Mouse (Mus musculus) layer of hippocampus, adult 2 months (tissue): ENCODE results near the gene Tenm2. TPM values are rescaled to one million over a fixed set of nuclear protein-coding genes. Genes with fewer than 3 reads are reported as not detected.
A peak's percentile ranks its signal among the peaks of the same experiment; 100 is the strongest.

ENCODE experiments used
- DNase-seq, 2 experiments: peaks; one replicate each; pipeline ENCODE4 v3.0.0; 2022; ENCODE audit warnings: low spot score in 2 of 2
- H3K27ac ChIP-seq: fragments of 200-600 bp; 2 replicates; pipeline ENCODE4 v1.8.1; 2022
- H3K4me3 ChIP-seq: fragments of 200-600 bp; 2 replicates; pipeline ENCODE4 v1.8.1; 2022; ENCODE audit warnings: mild to moderate bottlenecking
- CTCF ChIP-seq: fragments of 200-600 bp; conservative IDR thresholded peaks from 2 replicates; pipeline ENCODE4 v1.8.1; 2022; ENCODE audit warnings: antibody characterized with exemption, mild to moderate bottlenecking, moderate library complexity
- long read RNA-seq, 2 experiments: library from polyadenylated mRNA; stranded (forward); transcript quantifications; one replicate each; pipeline ENCODE4 v2.0.0; 2021; ENCODE audit warnings: borderline mapping rate in 2 of 2
- total RNA-seq, 2 experiments: library from RNA; stranded (reverse); gene quantifications; 2 replicates each; pipeline ENCODE4 v1.2.3; 2021

Tenm2 gene
- 100 to 1,000 TPM; 153 to 165 TPM for total RNA-seq
- long read RNA-seq, experiment 1, partial matches to known transcripts, result 11 of 34 reads
- long read RNA-seq, experiment 1, other reads (novel, unspliced or antisense), result 23 of 34 reads
- long read RNA-seq, experiment 2, partial matches to known transcripts, result 7 of 43 reads
- long read RNA-seq, experiment 2, other reads (novel, unspliced or antisense), result 36 of 43 reads

DNA sequence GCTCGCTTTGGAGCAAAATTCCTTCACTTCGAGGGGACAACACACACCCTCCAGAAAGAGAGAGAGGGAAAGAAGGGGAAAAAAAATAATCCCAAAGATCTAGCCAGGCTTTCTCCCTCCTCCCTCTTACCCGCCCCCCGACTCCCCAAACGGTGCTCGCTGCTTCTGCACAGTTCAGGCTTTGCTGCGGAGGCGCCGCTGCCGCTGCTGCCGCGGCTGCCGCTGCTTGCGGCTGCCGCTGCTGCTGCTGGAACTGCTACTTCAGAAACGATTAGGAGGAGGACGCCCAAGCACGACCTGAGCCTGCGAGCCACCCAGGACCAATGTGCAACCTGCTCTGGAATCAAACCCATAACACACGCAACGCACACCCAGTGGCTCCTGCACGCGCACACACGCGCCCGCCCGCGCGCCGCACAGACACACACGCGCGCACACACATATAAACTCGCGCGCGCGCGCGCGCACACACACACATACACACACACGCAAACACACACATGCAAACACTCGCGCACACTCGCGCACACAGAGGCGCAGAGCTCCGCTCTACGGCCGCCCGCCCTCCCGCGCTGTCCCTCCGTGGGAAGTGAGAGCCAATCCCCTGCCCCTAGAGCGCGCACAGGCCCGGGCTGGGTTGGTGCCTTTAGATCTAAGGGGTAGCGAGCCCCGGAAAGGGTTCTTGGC lies at the start of gene Tenm2:
Gene Tenm2, minus strand, starts transcription at position 51 of the 687 bp plus-strand sequence.
- TF ChIP-seq CTCF, result no peak
- DNase-seq, result peak; percentile 60 to 69
- H3K27ac ChIP-seq, result peak within 1 kb of the TSS; percentile 99
- peak within 1 kb of the TSS; percentile 77 for H3K4me3 ChIP-seq

- no peak for TF ChIP-seq CTCF
- Histone ChIP-seq H3K4me3 (no peak overlapping the region), H3K27ac (peak overlapping the region; percentile 29; the same call in 1 of the 2 replicates)
- peak; percentile 19 to 69 for DNase-seq
These were observed 49.4 kb upstream of the Tenm2 start for GRCm38 (mm10) chr11:37285186-37285585.

GRCm38 (mm10) chr11:37248796-37249195 lies 13.0 kb upstream of the Tenm2 start:
- Histone ChIP-seq H3K27ac (no peak overlapping the region), H3K4me3 (no peak overlapping the region)
- no peak for DNase-seq
- no peak for TF ChIP-seq CTCF

GRCm38 (mm10) chr11:37237096-37237725 lies 1.4 kb upstream of the Tenm2 start:
- H3K4me3 ChIP-seq, result peak overlapping the region; percentile 77
- TF ChIP-seq CTCF, result no peak
- peak; percentile 24 to 29 for DNase-seq
- peak overlapping the region; percentile 99 for H3K27ac ChIP-seq

DNA sequence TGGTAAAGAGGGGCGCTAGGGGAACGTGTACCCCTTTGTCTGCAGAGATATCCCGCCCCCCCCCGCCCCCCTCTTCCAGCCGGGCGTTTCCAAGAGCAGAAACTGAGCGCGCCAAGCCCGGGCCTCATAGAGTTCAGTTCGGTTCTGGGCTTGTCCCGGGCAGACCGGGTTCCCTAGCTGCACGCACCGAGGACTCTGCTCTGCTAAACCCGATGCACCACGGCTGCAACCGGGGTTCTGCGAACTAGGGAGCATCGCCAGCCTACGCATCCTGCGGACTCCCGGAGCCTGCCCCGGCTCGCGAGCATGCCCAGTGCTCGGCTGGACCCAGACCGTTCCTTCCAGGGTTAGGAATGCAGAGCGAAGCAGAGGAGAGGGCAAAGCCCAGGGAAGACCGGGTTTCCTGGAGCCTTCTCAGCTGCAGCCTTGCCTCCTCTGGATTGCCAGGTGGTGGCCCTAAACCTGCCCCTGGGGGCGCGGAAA lies 878 bp upstream of the Tenm2 start:
- peak overlapping the region; percentile 99 for H3K27ac ChIP-seq
- no peak for TF ChIP-seq CTCF
- peak overlapping the region; percentile 77 for H3K4me3 ChIP-seq
- peak; percentile 57 to 62 for DNase-seq

GRCm38 (mm10) chr11:37235021-37235795 lies 556 bp downstream of the Tenm2 start:
- Histone ChIP-seq H3K27ac (peak overlapping the region; percentile 99), H3K4me3 (peak overlapping the region; percentile 77)
- TF ChIP-seq CTCF, result no peak
- no peak for DNase-seq

DNA sequence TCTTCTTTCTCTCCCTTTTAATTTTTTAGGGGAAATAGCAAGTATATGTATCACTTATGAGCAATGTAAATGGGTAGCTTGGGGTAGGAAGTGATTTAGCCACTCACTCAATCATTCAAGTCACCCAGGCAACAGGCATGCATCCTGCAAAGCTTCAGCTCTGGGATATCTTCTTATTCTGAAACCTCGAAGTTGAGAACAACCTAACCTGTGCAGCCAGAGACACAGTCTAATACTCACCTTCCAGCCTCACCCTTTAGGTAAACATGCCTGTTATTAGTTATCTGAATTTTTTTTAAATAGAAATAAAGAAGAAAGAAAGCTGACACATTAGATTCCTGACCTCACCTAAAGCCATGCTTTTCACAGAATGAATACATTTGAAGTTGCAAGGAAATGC lies 8.4 kb downstream of the Tenm2 start:
- Histone ChIP-seq H3K27ac (no peak overlapping the region), H3K4me3 (no peak overlapping the region)
- no peak for DNase-seq
- no peak for TF ChIP-seq CTCF

GRCm38 (mm10) chr11:37226943-37227342 lies 8.8 kb downstream of the Tenm2 start:
- Histone ChIP-seq H3K4me3 (no peak overlapping the region), H3K27ac (no peak overlapping the region)
- no peak for TF ChIP-seq CTCF
- no peak for DNase-seq

DNA sequence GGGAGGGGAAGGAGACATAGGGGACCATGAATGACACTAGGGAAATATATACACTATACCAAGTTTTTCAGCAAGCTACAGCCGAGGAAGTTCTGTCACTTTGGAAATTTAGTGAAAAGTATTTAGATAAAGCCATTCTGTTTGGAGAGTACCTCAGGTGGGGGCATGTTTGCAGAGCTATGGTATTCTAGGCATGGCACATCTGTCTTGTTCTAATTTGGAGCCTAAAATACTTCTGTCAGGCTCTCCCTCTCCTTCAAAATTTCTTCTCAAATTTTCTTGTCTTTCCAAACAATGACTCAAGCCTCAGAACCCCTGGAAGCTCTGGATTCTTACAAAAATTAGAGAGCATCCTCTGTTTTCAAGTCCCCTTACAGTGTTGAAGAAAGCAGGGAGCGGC lies 13.0 kb downstream of the Tenm2 start:
- no peak for DNase-seq
- no peak for TF ChIP-seq CTCF
- Histone ChIP-seq H3K4me3 (no peak overlapping the region), H3K27ac (peak overlapping the region; percentile 58; the same call in 1 of the 2 replicates)

GRCm38 (mm10) chr11:37222056-37222455 lies 13.7 kb downstream of the Tenm2 start:
- no peak for TF ChIP-seq CTCF
- Histone ChIP-seq H3K27ac (peak overlapping the region; percentile 58), H3K4me3 (no peak overlapping the region)
- peak; percentile 48 to 65 for DNase-seq

GRCm38 (mm10) chr11:37220921-37221320 lies 14.8 kb downstream of the Tenm2 start:
- no peak for TF ChIP-seq CTCF
- no peak overlapping the region for H3K4me3 ChIP-seq
- no peak for DNase-seq
- no peak overlapping the region for H3K27ac ChIP-seq

DNA sequence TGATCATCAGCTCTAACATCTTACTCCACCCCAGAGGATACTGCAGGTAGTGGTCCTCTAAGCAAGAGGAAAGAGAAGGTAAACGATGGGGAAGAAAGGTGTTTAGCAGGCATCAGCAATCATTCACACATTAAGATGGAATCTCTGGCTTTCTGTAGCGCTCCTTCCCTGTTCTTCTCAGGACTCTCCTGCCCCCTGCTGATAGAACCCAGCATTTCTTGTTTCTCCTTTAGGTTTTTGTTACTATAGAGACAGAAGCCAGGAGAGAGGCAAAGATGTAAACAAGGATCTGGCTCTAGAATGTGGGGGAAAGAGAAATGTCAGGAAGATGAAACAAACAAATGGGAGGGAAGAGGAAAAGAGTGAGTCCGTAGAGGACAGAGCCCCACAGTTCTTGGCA lies 49.6 kb downstream of the Tenm2 start:
- peak; percentile 84 for TF ChIP-seq CTCF
- H3K27ac ChIP-seq, result 0 out of 2 replicates have a peak overlapping the region, but pooled peaks have one; percentile 7
- no peak overlapping the region for H3K4me3 ChIP-seq
- peak; percentile 79 to 80 for DNase-seq

DNA sequence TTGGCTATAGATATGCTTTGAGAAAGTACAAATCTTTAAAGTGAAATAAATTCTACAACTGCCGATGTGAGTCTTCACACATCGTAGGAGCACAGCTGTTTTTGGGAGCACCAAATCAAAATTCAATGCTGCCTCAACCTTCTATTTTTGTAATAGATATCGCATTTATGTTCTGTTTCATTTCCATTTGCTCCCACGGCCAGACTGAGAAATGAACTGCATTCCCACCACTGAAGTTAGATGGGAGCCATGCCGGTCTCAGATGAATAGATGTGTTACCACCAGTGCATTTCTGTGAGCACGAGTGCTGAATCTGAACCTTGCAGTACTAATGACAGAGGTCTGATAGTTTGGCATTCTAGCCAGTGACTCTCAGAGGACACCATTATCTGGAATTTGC lies 58.3 kb downstream of the Tenm2 start:
- no peak overlapping the region for H3K4me3 ChIP-seq
- no peak for TF ChIP-seq CTCF
- no peak for DNase-seq
- no peak overlapping the region for H3K27ac ChIP-seq
